Mouse (Mus musculus) cerebellum, adult 11 months (tissue): ENCODE results near the gene Traf3.

ENCODE experiments used
- DNase-seq: peaks from one replicate; pipeline ENCODE4 v3.0.0; 2022

Traf3 gene

DNA sequence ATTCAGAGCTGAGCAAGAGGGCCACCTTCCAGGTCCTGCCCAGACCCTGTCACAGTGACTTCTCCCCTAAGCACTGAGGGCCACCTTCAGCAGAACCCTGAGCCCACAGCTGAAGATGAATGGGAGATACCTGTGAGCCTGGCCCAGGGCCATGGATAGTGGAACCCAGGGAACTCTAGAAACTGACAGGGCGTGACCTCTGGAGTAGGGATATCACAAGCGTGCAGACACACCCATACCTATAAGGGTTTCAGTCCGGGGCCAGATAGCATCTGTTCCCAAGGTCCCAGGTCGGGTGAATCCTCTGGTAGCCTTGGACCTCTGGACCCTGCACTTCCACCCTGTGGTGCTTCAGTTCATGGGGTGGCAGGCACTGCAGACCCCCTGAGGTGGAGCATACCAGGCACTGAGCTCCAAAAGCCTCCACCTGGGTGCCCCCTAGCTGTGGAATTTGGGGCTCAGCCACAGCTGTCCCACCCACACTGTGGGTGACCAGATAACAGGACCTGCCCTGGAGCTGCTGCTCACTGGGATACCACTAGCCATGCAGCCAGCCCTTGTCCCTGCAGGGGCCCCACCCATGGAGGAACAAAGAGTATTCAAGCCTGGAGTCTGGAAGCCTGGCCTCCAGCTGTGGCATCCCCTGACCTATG, 101.6 kb downstream of the Traf3 start:
- DNase-seq, result no peak

DNA sequence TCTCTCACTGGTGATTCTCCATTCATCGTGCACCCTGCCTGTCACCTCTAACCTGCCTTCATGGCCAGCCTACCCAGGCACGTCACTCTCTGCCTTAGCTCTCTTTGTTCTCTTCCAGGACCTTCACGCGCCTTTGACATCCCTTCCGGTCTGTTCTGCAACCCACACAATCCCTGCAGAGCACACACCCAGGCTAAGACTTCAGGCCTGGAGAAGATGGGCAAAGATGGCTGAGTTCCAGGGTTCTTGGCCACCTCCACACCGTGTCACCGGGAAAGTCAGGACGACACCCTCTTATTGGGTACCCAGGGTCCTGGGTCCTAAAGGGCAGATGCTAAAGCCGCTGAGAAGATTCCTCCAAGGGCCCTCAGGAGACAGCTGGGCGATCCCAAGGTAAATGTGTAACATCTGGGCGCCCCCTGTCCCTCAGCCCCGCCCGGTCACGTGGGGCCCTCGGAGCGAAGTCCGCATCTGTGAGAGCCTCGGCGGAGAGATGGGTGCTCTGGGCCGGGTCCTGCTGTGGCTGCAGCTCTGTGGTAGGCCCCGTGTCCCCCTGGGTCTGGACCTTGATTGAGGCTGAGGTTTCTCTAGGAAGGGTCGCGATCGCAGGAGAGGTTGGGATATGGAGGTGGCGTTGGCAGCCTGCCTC, 104.6 kb downstream of the Traf3 start, which contains the start of gene Amn:
Gene Amn (plus strand): TSS at position 467 of the 649 bp plus-strand sequence.
- DNase-seq, result no peak

DNA sequence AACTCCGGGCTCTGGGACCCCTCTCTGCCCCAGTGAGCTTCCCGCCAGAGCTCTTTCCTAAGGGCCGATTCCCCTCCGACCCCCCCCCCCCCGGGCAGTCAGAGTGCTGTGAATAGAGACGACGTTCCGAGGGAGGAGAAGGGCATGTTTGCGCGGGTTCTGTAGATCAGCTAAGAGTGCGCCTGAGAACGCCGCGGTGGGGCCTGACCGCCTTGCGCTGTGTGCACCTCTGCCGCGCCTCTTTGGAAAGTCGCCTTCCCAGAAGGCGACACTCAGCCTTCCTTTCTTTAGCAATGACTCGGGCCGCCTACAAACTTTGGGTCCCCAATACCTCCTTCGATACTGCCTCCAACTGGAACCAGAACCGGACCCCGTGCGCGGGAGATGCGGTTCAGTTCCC, 105.2 kb downstream of the Traf3 start:
- DNase-seq, result no peak

DNA sequence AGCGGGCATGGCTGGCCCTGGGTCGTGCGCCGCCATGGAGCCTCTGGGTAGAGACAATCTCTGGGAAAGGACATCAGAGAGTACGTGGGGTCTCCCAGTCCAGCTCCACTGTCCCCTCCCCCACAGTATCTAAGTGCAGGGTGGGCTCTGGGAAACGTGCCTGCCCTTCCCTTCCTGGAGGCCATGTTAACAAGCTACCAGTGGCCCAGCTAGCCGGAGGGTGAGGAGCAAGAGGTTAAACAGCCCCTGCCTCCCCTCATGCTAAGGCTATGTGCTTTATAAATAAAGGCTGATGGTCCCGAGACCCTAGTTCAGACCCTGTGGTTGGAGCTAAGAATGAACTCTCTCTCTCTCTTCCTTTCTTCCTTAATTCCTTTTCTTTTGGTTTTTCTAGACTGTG, 105.8 kb downstream of the Traf3 start:
- DNase-seq, result no peak

DNA sequence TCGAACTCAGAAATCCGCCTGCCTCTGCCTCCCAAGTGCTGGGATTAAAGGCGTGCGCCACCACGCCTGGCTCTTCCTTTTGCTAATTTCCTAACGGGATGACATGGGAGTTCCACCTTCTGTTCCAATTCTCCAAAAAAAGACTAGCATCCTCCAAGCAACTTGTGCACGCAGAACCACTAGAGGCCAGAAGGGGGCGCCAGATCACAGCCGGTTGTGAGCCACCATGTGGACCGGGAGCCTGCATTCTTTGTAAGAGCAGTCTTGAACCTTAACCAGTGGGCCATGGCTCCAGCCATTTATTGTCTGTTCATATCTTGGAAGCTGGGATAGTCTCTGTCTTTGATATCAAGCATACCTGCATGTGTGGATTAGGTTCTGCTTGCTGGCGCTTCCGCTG, 106.2 kb downstream of the Traf3 start:
- peak; percentile 81 for DNase-seq

DNA sequence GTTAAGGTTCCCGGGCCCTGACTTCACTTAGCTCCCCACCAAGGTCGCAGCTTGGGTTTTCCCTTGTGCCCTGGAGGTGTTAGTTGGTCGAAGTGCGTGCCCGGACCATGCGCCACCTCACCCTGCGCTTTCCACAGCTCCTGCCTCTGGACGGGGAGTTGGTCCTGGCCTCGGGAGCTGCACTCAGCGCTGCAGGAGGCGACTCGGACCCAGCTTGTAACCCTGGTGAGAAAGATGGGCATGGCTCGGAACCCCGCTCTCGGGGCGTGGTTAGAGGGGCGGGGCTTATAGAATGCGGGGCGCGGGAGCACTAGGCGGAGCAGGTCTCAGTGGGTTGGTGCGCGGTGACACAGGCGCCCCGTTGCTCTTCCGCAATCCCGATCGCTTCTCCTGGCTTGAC, 107.8 kb downstream of the Traf3 start:
- no peak for DNase-seq

DNA sequence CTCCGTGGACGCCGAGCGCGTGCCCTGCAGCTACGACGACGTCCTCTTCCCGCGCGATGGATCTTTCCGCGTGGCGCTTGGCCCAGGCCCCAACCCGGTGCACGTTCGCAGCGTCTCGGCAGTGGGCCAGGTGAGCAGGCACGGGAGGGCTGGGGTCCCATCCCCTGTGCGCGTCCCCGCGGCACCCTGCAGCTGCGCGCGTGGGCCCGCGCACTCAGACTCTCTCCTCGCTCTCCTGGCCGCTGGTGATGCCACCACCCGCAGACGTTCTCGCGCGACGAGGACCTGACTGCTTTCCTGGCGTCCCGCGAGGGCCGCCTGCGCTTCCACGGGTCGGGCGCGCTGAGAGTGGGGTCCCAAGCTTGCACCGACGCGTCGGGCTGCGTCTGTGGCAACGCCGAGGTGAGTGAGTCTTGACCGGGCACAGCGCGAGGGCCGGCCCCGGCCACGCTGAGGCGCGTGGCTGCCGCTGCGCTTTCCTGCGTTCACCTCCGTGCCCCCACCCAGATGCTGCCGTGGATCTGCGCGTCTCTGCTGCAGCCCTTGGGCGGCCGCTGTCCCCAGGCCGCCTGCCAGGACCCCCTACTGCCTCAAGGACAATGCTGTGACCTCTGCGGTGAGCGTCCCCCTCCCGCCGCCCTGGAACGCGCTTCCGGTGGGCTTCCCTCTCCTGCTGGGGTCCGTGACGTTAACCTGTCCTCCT, 108.4 kb downstream of the Traf3 start:
- no peak for DNase-seq

DNA sequence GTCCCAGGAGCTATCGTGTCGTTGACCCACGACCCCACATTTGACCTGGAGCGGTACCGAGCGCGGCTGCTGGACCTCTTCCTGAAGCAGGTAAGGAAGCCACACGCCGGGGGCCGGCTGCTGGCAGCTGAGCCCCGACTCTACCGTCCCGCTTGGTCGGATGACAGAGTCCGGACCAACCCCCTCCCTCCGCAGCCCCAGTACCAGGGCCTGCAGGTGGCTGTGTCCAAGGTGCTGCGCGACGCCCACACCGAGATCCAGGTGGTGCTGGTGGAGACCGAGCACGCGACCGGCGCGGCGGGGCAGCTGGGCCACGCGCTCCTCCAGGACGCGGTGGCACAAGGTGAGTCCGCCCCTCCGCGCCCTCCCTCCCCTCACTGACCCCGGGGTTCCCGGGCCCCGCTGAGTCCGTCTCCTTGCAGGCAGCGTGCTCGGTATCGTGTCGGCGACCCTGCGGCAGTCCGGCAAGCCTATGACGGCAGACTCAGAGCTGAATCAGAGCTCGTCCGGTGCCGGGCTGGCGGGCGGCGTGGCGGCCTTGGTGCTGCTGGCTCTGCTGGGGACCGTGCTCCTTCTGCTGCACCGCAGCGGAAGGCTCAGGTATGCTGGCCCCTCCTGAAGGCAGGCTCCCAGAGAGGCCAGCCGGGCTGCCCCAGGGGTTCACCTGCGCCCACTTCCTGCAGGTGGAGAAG, 109.1 kb downstream of the Traf3 start:
- DNase-seq, result no peak

DNA sequence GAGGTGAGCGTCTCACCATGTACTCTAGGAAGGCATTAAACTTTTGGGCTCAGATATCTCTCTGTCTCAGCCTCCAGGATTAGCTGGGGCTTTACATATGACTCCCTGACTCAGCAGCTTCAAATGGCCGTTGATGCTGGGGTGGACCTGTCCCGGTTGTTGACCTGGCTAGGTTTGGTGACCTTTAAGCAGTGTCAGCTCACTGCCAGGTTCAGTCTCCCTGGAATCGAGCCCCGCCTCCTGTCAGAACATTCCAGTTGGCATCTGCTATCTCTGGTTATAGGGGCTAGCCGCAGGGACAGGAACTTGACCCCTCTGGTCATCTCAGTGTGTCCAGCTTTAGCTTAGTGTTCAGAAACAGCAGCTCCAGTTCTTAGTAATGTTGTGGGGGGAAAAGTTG, 110.2 kb downstream of the Traf3 start:
- DNase-seq, result no peak

DNA sequence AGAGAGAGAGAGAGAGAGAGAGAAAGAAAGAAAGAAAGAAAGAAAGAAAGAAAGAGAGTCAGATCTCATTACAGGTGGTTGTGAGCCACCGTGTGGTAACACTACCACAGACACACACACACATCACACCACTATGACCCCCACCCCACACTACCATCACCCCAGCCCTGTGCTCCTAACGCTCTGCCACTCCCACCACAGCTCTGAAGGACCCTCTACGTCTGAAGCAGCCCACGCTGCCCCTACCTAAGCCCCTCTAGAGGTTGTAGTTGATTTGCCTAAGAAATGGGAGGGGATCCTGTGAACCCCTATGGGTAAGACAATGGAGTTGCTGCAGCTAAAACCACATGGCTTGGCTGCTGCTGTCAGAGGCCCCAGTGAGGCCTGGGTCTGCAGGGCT, 117.4 kb downstream of the Traf3 start:
- DNase-seq, result no peak

DNA sequence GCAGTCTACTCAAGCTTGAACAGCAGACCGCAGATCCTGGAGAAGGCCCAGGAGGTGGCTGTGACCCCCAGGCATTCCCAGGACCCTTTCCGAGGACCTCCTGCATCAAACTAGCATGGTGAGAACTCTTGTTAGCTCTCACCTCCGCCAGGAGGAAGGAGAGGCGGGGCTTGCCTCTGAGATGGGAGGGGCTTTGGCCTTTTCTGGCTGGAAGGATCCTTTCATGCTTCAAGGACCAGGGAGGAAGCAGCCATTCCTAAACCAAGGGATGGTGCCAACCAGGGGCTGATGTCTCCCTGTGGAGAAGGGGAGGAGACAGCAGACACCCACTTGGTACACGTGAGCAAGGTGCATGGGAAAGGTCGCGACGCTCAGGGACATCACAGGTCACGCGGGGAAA, 118.4 kb downstream of the Traf3 start:
- no peak for DNase-seq

DNA sequence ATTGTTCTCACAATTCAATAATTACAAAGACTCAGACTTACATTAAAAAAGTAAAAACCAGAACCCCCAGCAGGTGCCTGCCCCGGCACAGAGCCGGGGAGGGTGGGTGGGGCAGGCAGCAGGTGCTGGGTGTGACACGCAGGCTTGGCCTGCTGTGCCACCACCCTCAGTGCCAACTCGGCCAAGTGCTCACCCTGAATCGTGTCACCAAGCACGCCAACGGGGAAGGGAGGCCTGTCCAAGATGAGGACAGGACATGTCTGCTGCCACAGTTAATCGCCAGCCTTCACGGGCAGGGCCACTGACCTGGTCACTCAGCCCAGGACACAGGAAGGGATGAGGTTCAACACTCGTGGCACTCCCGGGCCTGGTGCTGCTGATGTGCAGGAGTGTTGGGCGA, 126.9 kb downstream of the Traf3 start:
- DNase-seq, result peak; percentile 34

DNA sequence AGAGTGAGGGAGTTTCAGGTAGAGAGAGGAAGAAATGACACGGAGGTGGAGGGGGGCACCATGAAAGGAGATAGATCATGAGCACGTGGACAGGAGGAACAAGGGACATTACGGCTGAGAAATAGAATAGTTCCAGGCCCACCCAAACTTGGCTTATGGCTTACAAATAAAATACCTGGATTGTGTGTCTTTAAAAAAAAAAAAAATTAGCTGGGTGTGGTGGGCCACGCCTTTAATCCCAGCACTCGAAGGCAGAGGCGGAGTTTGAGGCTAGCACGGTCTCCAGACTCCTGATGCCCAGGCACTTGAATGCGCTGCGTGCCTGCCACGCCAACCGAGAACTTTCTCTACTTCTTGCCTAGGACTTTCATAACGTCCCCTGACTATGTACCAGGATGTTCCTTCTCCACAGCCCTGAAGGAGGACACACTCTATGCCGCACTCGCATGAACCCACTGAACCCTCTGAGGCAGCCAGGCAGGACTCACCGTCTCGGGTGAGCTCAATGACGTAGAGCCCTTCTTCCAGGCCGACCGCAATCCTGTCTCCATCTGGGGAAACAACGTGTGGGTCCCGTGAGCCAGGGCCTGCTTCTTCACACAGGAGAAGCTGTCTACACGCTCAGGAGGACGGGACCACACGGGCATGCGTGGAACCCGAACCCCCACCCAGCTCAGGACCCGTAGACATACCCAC, 135.3 kb downstream of the Traf3 start:
- DNase-seq, result no peak

DNA sequence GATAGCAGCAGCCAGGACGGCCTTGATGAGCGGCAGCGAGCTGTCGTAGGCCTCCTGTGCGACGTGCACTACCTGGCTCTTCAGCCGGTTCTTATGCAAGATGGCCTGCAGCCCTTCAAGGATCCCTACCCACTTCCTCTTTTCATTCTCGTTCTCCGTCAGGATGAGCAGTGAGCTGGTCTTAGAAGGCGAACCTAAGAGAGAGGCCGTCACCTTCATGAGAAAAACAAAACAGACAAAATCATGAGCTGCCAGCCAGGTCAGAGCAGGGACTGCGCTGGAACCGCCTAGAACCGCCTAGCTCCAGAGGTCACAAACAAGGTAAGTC, 135.8 kb downstream of the Traf3 start:
- DNase-seq, result no peak

DNA sequence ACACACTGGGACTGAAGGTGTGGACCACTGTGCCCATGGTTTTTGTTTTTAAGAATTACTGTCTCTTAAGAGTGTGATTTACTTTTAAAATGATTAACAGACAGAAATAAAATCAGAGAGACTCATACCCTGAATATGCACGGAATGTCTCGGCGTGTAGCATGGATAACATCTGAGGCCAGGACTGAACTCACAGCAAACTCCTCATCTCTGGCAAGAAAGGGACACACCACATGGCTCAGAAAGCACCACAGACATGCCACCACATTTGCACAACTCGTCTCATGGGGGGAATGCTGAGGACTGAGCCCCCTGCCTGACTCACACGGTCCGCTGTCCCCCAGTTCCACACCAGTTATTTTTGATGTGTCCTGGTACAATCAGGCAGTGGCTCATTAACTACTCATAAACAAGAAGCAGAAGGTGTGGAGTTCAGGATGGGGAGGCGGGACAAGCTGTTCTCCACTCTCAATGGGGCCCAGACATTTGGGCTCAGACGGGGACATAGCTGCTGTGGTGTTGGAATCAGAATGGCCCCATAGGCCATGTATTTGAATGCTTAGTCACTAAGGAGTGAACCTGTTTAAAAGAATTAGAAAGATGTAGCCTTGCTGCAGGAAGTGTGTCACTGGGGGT, 137.7 kb downstream of the Traf3 start:
- no peak for DNase-seq

DNA sequence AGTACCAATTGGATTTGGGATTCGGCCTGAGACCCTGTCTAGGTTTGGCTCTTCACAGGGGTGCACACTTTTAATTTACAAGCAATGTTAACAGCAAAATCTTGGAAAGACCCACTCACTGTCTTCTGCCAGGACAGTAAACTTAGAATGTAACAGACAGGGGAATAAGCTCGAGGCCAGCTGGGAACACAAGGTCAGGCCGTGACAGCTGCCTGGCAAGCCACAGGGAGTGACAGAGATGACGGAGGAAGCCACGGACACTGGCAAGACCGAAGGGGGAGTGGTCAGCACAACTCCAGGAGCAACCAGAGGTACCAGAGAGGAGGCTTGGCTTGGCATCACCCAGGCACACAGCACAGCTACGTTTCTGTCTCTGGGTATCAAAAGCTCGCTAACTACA, 140.7 kb downstream of the Traf3 start:
- no peak for DNase-seq

DNA sequence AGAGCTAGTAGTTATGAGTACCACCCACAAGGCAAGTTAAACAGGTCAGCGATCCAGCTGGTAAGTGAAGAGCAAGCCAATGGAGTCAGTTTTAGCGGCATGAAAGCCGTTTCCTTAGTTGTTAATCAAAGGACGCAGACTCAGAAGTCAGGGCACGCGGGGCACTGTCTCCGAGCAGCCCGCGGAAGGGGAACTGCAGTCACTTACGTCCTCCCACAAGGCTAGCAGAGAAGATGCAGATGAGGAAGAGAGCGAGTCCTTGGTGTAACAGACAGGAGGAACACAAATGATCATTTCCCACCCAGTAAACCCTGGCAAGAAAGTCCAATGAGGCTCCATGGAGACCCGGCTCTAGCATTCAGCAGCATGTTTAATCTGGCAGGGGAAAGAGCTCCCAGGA, 143.1 kb downstream of the Traf3 start:
- no peak for DNase-seq

DNA sequence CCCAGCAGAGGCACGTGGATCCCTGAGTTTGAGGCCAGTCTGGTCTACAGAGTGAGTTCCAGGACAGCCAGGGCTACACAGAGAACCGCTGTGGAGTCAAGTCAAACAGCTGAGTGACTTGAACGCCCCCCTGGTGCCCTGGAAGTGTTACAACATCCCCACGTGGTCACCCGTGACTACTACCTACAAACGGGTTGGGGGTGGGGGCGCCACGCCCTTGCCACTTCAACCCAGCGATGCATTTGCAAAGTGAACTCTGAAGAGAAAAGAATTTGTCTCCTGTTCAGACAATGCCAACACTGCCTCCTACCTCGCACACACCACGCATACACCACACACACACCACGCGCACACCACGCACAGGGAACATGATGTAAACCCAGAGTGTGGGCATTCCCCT, 143.8 kb downstream of the Traf3 start:
- no peak for DNase-seq

DNA sequence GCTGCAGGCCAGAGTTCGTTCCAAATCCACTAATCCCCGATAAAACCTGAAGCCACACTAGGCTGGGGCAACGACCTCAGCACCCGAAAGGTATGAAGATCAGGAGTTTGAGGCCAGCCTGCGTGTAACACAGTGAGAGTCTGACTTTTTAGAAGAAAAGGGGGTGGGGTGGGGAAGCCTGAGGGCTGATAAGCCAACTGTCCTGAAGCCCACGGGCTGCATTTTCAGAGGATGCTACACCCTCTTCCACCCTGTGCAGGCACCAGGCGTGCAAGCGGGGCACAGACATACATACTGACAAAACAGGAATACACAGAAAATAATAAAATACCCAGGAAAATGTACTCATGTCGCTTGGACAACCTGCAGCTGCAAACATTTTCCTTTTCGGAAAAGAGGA, 145.6 kb downstream of the Traf3 start:
- DNase-seq, result no peak

DNA sequence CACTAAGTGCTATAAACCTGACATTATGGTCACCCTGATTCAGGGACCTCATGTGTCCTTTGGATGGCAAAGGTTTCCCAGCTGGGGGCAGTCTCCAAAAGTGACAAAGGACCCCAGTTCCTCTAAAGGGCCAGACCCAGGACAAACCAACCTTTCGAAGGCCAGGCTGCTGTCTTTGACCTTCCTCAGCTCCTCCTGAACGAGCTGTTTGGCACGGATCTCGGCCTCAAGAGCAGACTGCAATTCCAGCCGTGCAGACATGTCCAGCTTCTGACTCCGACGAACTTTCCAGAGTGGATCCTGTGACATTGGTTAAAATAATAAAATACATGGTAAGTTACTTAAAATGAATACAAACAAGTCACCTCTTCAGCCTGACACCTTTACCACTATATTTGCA, 148.1 kb downstream of the Traf3 start:
- DNase-seq, result no peak
